Mouse (Mus musculus): ENCODE measurements at regions not wholly inside any gene's neighbourhood (a gene's known extent, or its start where the extent isn't known, plus 50 kb on each side); places are given as distances from the start of the nearest gene placed in this dataset.

- no peak for TF ChIP-seq SIN3A (IDR thresholded peaks at IDR 0.05; ENCODE audit: low read length)
- TF ChIP-seq CTCF (IDR thresholded peaks at IDR 0.05 in 2 of 3, conservative IDR thresholded peaks at IDR 0.05 in 1 of 3; ENCODE audit: control insufficient read depth in 1 of 3, insufficient read depth in 1 of 3, low read depth in 2 of 3, low read length in 3 of 3, poor library complexity in 1 of 3, severe bottlenecking in 1 of 3), result no peak
- no peak for TF ChIP-seq UBTF (IDR thresholded peaks at IDR 0.05; ENCODE audit: borderline replicate concordance, insufficient read depth, low read depth, low read length)
- no peak for TF ChIP-seq USF2 (IDR thresholded peaks at IDR 0.05; ENCODE audit: borderline replicate concordance in 1 of 2, insufficient read depth in 1 of 2, low read depth in 1 of 2, low read length in 2 of 2)
- TF ChIP-seq USF1 (IDR thresholded peaks at IDR 0.05; ENCODE audit: low read depth, low read length), result no peak
- TF ChIP-seq POLR2A (IDR thresholded peaks at IDR 0.05; ENCODE audit: control insufficient read depth in 1 of 2, insufficient read depth in 1 of 2, low read depth in 1 of 2, low read length in 2 of 2, poor library complexity in 1 of 2), result no peak
- TF ChIP-seq GATA1 (IDR thresholded peaks at IDR 0.05; ENCODE audit: low read depth, low read length), result no peak
- TF ChIP-seq ZMIZ1 (IDR thresholded peaks at IDR 0.05; ENCODE audit: low read depth, low read length), result no peak
- no peak for TF ChIP-seq E2F4 (IDR thresholded peaks at IDR 0.05; ENCODE audit: borderline replicate concordance, low read depth, low read length)
Observed at GRCm38 (mm10) chr3:104586342-104587175, 51.9 kb upstream of the Slc16a1 start.

Data from MEL (cell line).